Mouse (Mus musculus): Measurements from ENCODE around the gene Vcp. TPM values are rescaled to one million over a fixed set of nuclear protein-coding genes. Genes with fewer than 3 reads are reported as not detected.
A peak's percentile ranks its signal among the peaks of the same experiment; 100 is the strongest.

Gene Vcp
- polyA plus RNA-seq, 1 experiment from 2014 or later = 664 TPM

DNA sequence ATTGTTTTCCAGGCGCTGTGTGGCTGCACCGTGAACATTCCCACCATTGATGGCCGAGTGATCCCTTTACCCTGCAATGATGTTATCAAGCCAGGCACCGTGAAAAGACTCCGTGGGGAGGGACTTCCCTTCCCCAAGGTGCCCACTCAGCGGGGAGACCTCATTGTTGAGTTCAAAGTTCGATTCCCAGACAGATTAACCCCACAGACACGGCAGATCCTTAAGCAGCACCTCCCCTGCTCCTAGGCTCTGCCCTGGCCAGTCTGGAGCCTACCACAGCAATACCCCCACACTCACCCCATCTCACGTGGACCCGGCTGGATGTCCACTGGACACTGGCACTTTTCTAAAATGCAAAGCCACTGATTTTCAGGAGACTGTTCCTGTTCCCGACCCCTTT, 43.0 kb downstream of the Vcp start:
- Histone ChIP-seq H3K36me3 (replicated peaks) (peaks cover 41% of the 10 kb centered on the region), H3K4me3 (no peak overlapping the region), H3K4me1 (peaks cover 22% of the 10 kb centered on the region), H3K27ac (replicated peaks) (no peak overlapping the region), H3K27me3 (replicated peaks; ENCODE audit: low read depth, poor library complexity, severe bottlenecking) (no peaks in the 10 kb centered on the region), H3K9me3 (no peaks in the 10 kb centered on the region)
- DNase-seq (ENCODE audit: low spot score) = no peak
- 86% methylated on average over 11 of the region's 11 CpGs for WGBS

DNA sequence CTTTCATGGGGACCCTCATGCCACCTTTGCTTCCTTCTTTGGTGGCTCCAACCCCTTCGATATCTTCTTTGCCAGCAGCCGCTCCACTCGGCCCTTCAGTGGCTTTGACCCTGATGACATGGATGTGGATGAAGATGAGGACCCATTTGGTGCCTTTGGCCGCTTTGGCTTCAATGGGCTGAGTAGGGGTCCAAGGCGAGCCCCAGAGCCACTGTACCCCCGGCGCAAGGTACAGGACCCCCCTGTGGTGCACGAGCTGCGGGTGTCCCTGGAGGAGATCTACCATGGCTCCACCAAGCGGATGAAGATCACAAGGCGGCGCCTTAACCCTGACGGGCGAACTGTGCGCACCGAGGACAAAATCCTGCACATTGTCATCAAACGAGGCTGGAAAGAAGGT, 43.7 kb downstream of the Vcp start:
- Histone ChIP-seq H3K9me3 (no peaks in the 10 kb centered on the region), H3K27ac (replicated peaks) (no peak overlapping the region), H3K27me3 (replicated peaks; ENCODE audit: low read depth, poor library complexity, severe bottlenecking) (0 out of 2 replicates have a peak, but pooled peaks cover 1% of the 10 kb centered on the region), H3K36me3 (replicated peaks) (peaks cover 41% of the 10 kb centered on the region), H3K4me3 (no peak overlapping the region), H3K4me1 (peaks cover 29% of the 10 kb centered on the region)
- WGBS = 95% methylated on average over 17 of the region's 17 CpGs
- no peak for DNase-seq (ENCODE audit: low spot score)

DNA sequence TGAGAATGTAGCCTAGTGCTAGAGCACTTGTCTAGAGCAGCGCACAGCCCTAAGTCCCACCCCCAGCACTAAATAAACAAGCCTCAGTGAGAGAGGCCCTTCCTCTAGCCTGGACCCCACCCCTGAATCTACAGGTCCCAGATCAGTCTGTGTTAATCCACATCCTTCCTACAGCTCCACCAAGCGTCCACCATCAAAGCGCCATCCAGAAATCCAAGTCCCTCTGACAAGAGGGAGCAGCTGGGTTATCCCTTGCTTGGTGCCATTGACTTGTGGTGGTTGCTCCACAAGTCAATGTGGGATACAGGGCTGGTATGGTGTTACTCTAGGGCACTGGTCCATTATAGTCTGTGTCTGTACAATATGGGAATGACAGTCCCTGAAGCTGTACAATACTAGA, 45.1 kb downstream of the Vcp start:
- no peak for DNase-seq (ENCODE audit: low spot score)
- peaks cover 41% of the 10 kb centered on the region for H3K36me3 ChIP-seq (replicated peaks)
- no peaks in the 10 kb centered on the region for H3K9me3 ChIP-seq
- WGBS = 91% methylated on average over 3 of the region's 3 CpGs
- H3K4me3 ChIP-seq = no peak overlapping the region
- H3K4me1 ChIP-seq = peaks cover 43% of the 10 kb centered on the region
- H3K27ac ChIP-seq (replicated peaks) = no peak overlapping the region
- H3K27me3 ChIP-seq (replicated peaks; ENCODE audit: low read depth, poor library complexity, severe bottlenecking) = 0 out of 2 replicates have a peak, but pooled peaks cover 6% of the 10 kb centered on the region

DNA sequence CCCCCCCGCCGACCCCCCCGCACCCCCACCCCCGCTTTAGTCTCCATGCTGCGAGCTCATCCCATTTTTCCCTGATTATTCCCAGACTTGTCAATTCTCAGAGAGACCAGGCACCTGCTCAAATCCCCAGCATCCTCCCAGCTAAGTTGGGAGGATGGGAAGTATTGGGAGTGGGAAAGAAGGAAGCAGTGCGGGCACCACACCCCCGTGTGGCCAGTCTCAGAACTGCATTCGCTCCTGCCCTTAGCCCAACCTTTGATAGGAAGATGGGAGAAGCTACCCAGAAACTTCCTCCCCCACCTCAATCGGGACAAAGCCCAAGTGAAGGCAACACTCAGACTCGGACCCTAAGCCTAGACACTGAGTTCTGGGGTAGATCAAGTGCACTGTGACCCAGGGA, 46.0 kb downstream of the Vcp start:
- peaks cover 41% of the 10 kb centered on the region for H3K36me3 ChIP-seq (replicated peaks)

DNA sequence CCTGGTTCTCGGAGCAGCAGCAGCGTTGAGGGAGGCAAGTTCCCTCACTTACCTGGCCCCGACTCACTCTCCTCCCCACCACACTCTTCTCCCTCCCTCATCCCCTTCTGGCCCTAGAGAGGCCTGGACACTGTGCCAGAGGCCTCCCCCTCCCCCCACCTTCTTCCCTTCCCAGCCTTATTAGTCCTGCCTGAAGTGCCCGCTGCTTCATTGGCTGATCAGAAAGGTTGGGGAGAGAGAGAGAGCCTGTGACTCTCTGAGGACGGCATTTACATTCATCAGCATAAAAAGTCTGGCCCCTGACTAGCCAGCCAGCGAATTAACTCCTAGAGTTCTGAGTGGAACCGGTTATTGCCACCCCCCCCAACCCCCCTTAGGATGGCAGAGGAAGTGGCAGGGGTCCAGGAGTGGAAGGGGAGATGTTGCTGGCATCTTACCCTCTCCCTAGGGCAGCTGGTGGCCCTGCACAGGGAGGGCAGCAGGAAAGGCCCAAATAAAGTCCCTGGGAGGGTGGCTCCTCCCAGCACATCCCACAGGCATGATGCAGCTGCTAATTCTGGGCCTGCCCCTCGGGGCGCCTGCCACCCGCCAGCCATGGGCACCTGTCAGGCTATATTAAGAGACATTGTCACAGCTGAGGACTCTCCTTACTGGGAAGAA, 46.7 kb downstream of the Vcp start:
- H3K4me1 ChIP-seq = peaks cover 55% of the 10 kb centered on the region
- DNase-seq (ENCODE audit: low spot score) = peak; percentile 19
- peaks cover 41% of the 10 kb centered on the region for H3K36me3 ChIP-seq (replicated peaks)
- WGBS = 21% methylated on average over 10 of the region's 10 CpGs
- H3K27ac ChIP-seq (replicated peaks) = peak overlapping the region; percentile 30; the same call in 1 of the 2 replicates
- H3K4me3 ChIP-seq = peak overlapping the region; percentile 18; the same call in 1 of the 2 replicates
- peaks cover 11% of the 10 kb centered on the region for H3K27me3 ChIP-seq (replicated peaks; ENCODE audit: low read depth, poor library complexity, severe bottlenecking)
- H3K9me3 ChIP-seq = no peaks in the 10 kb centered on the region

More for the DNA sequence above, 46.0 kb downstream of the Vcp start:
- peaks cover 48% of the 10 kb centered on the region for H3K4me1 ChIP-seq
- WGBS = 8% methylated on average over 10 of the region's 10 CpGs
- 0 out of 2 replicates have a peak, but pooled peaks cover 6% of the 10 kb centered on the region for H3K27me3 ChIP-seq (replicated peaks; ENCODE audit: low read depth, poor library complexity, severe bottlenecking)
- H3K4me3 ChIP-seq = no peak overlapping the region
- no peak overlapping the region for H3K27ac ChIP-seq (replicated peaks)
- DNase-seq (ENCODE audit: low spot score) = peak; percentile 80
- no peaks in the 10 kb centered on the region for H3K9me3 ChIP-seq

DNA sequence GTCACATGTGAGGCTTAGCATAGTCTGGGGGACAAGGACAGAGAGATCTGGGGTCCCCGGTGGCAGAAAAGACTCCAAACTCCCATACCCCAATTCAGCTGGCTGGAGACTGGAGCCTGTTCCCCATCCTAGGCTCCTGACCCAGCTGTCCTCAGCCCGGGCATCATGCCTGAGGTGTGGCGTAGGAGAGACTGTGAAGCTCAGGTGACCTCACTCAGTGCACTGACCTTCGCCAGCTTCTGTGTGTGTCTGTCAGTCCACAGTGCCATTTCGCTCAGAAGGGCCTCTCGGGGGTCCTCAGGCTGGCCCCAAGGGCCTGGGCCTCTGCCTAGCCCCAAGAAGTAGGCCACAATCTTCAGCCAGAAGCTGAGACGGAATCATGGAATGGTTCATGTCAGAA, 47.7 kb downstream of the Vcp start:
- 0 out of 2 replicates have a peak overlapping the region, but pooled peaks have one; percentile 14 for H3K27ac ChIP-seq (replicated peaks)
- peaks cover 57% of the 10 kb centered on the region for H3K4me1 ChIP-seq
- H3K4me3 ChIP-seq = no peak overlapping the region
- whole genome bisulfite sequencing = 84% methylated on average over 7 of the region's 7 CpGs
- DNase-seq (ENCODE audit: low spot score) = no peak
- H3K27me3 ChIP-seq (replicated peaks; ENCODE audit: low read depth, poor library complexity, severe bottlenecking) = peaks cover 21% of the 10 kb centered on the region
- H3K36me3 ChIP-seq (replicated peaks) = peaks cover 33% of the 10 kb centered on the region
- H3K9me3 ChIP-seq = no peaks in the 10 kb centered on the region

DNA sequence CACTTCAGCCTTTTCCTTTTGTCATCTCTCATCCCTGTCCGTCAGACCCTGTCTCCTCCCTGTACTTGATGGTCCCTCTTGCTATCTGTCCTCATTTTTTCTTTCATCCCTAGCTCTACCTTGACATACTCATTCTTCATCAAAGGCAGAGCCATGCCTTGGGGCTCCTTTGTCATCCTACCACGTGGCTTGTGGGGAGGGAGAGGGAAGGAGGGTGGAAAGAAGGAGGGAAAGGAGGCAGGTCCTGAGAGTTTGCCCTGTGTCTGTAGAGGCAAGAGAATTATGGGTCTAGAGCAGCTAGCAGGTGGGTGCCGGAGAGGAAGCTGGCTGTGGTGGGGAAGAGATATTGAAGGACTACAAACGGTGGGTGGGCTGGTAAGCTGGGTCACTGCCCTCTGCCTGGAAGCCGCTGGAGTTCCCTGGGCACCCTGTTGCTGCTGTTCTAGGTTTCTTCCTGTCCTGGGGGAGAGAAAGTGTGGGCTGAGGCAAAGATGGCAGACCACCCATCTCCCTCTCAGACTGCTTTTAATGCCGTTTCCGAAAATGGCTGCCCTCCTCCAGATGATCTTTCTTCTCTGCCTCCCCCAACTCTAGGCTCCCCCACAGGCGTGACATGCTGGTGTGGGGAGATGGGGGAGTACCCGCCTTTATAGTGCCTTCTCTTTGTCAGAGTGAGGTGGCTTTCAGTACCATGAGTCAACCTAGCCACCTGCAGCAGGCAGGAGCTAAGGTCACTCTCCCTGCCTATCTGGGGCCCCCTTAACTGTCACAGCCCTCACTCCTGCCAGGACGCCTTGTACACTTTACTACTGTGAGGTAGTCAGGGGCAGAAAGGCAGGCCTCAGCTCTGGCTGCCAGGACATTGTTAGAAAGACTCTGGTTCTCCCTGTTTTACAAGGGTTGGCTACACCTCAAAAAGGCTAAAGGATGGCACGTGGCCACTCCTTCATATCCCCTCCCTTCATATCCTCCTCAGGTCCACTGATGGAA, 48.8 kb downstream of the Vcp start:
- peaks cover 66% of the 10 kb centered on the region for H3K4me1 ChIP-seq
- H3K27ac ChIP-seq (replicated peaks) = no peak overlapping the region
- H3K36me3 ChIP-seq (replicated peaks) = peaks cover 22% of the 10 kb centered on the region
- H3K4me3 ChIP-seq = peak overlapping the region; percentile 82
- H3K27me3 ChIP-seq (replicated peaks; ENCODE audit: low read depth, poor library complexity, severe bottlenecking) = peaks cover 31% of the 10 kb centered on the region
- DNase-seq (ENCODE audit: low spot score) = no peak
- H3K9me3 ChIP-seq = no peaks in the 10 kb centered on the region
- WGBS = 65% methylated on average over 11 of the region's 11 CpGs

DNA sequence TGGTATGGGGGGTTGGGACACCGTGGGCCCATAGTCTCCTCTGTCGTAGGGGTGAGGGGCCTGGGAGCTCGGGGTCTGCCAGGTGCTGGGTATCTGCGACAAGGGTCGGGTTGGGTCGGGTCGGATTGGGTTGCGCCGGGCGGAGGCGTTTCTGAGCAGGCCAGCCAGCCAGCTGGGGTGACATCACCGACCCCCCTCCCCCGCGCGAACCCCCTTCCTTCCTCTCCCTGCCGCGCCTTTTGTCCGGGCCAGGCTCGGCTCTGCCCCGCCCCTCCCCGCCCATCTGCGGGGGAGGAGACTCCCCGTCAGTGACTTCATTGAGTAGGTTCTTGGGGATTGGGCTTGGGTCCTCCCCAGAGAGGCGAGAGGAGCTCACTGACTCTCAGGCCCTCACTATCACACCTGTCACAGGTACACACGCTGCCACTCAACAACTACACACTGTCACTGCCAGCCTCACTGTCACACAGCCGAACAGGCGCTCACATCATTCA, 50.2 kb downstream of the Vcp start:
- peaks cover 11% of the 10 kb centered on the region; the same call in 1 of the 2 replicates for H3K36me3 ChIP-seq (replicated peaks)
- peak overlapping the region; percentile 82 for H3K4me3 ChIP-seq
- peaks cover 36% of the 10 kb centered on the region for H3K27me3 ChIP-seq (replicated peaks; ENCODE audit: low read depth, poor library complexity, severe bottlenecking)
- H3K9me3 ChIP-seq = no peaks in the 10 kb centered on the region
- peak; percentile 93 for DNase-seq (ENCODE audit: low spot score)
- H3K27ac ChIP-seq (replicated peaks) = peak overlapping the region; percentile 96
- under 1% methylated on average over 18 of the region's 27 CpGs for WGBS
- peaks cover 71% of the 10 kb centered on the region for H3K4me1 ChIP-seq

DNA sequence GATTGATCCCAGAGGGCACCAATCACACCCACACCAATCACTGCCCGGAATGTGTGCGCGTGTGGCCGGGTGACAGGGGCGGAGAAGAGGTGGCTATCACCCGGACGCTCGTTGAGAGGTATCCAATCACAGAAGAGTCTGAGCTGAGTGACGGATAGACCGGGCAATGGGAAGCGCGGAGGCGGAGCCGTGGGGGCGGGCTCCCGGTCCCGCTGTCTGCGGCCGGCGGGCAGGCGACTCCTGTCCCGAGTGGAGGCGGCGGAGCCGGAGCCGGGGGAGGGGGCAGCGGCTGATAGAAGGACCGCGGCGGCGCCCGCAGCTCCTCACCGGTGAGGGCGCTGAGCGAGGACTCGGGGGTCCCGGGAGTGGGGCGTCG, 50.6 kb downstream of the Vcp start, which contains the start of gene Dnajb5:
Gene Dnajb5, plus strand, starts transcription at position 139 of the 376 bp plus-strand sequence.
- WGBS = under 1% methylated on average over 39 of the region's 39 CpGs
- Histone ChIP-seq H3K27ac (replicated peaks) (peak within 1 kb of the TSS; percentile 96), H3K4me3 (peak within 1 kb of the TSS; percentile 82), H3K27me3 (replicated peaks; ENCODE audit: low read depth, poor library complexity, severe bottlenecking) (peaks cover 36% of the 10 kb centered on the region), H3K9me3 (no peaks in the 10 kb centered on the region), H3K4me1 (peaks cover 71% of the 10 kb centered on the region), H3K36me3 (replicated peaks) (peaks cover 10% of the 10 kb centered on the region; the same call in 1 of the 2 replicates)
- peak; percentile 97 for DNase-seq (ENCODE audit: low spot score)

DNA sequence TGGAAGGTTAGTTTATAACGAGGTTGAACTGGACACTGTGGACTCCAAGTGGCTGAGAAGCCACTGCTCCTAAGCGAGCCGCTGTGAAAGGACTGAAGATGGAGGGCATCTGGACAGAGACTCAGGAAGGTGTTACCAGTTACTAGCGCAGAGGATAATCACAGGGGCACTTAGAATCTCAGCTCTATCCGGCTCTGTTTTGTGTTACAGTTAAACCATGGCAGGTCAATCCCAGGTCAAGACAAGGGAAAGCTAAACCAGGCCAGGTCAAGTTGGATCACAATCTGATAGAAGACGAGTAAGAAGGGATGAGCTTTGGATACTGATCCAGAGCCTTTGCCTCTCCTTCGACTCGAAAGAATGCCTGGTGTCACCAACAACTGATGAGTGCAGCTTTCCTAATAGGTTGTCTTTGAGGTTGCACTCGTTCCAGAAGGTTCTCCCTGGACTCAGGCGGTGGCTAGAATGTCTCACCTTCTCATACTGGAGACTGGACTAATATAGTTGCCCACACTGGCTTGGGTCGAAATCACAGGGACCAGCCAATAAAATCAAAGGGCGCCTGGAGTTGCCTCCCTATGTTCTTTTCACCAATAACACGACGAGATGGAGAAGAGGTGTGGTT, 51.1 kb downstream of the Vcp start:
- Histone ChIP-seq H3K27me3 (replicated peaks; ENCODE audit: low read depth, poor library complexity, severe bottlenecking) (peaks cover 36% of the 10 kb centered on the region), H3K4me1 (peaks cover 67% of the 10 kb centered on the region), H3K9me3 (no peaks in the 10 kb centered on the region), H3K27ac (replicated peaks) (peak overlapping the region; percentile 51; the same call in 1 of the 2 replicates), H3K4me3 (peak overlapping the region; percentile 82), H3K36me3 (replicated peaks) (peaks cover 10% of the 10 kb centered on the region; the same call in 1 of the 2 replicates)
- no peak for DNase-seq (ENCODE audit: low spot score)
- 14% methylated on average over 14 of the region's 14 CpGs for whole genome bisulfite sequencing

DNA sequence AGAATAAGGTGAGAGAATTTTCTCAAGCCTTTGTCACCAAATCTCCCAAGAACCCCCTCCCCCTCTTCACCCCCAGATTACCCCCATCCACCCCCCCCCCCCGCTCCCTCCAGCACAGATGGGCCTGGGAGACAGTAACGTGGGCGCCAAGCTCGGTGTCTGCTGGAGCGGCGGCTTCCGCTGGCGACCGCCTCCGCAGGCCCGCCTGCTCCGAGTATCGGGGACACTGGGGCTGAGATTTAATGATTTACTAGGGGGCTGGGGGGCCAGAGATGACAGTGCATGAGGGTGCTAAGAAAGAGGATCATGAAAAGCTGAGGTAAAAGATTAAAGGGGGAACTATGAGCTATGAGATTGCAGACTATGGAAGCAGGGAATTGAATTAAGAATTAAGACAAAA, 51.8 kb downstream of the Vcp start:
- Histone ChIP-seq H3K4me1 (peaks cover 61% of the 10 kb centered on the region), H3K36me3 (replicated peaks) (peaks cover 6% of the 10 kb centered on the region; the same call in 1 of the 2 replicates), H3K27me3 (replicated peaks; ENCODE audit: low read depth, poor library complexity, severe bottlenecking) (peaks cover 36% of the 10 kb centered on the region), H3K27ac (replicated peaks) (0 out of 2 replicates have a peak overlapping the region, but pooled peaks have one; percentile 2), H3K9me3 (no peaks in the 10 kb centered on the region), H3K4me3 (peak overlapping the region; percentile 82; the same call in 1 of the 2 replicates)
- no peak for DNase-seq (ENCODE audit: low spot score)
- WGBS = 53% methylated on average over 13 of the region's 13 CpGs
